Mouse (Mus musculus) ES-E14 (cell line): ENCODE measurements around the gene Dusp13. TPM values are rescaled to one million over a fixed set of nuclear protein-coding genes. Genes with fewer than 3 reads are reported as not detected.

Experiments
- DNase-seq: peaks from one replicate; pipeline ENCODE4 v3.0.0-alpha.2; 2013; ENCODE audit warnings: low read depth, low spot score
- H3K27ac ChIP-seq: 2 replicates; pipeline ENCODE4 v1.5.1; 2012; ENCODE audit warnings: low read depth, mild to moderate bottlenecking, low read length, moderate library complexity, mixed read lengths; ENCODE audit not compliant: poor library complexity, insufficient read depth, severe bottlenecking
- H3K36me3 ChIP-seq: 2 replicates; pipeline ENCODE4 v1.6.1; 2012; ENCODE audit warnings: mild to moderate bottlenecking, low read length, moderate library complexity, mixed read lengths; ENCODE audit not compliant: control insufficient read depth, poor library complexity, insufficient read depth, severe bottlenecking
- H3K4me1 ChIP-seq, 2 experiments: fragments of 150-350 bp in 1 of 2; sonication (generic) in 1 of 2; 2 replicates each; pipeline ENCODE4 v1.6.1; 2012; ENCODE audit warnings: low read length in 2 of 2, mild to moderate bottlenecking in 1 of 2, mixed read lengths in 1 of 2; ENCODE audit not compliant: control insufficient read depth in 2 of 2, insufficient read depth in 2 of 2, poor library complexity in 1 of 2
- H3K4me3 ChIP-seq, 2 experiments: fragments of 150-350 bp in 1 of 2; sonication (generic) in 1 of 2; 2 replicates each; pipeline ENCODE4 v1.5.1; 2012; ENCODE audit warnings: low read length in 2 of 2, low read depth in 1 of 2, mild to moderate bottlenecking in 1 of 2, mixed read lengths in 1 of 2; ENCODE audit not compliant: insufficient read depth in 1 of 2, poor library complexity in 1 of 2, severe bottlenecking in 1 of 2
- H3K9ac ChIP-seq: 2 replicates; pipeline ENCODE4 v1.6.1; 2012; ENCODE audit warnings: low read depth, mild to moderate bottlenecking, low read length, mixed read lengths; ENCODE audit not compliant: poor library complexity, insufficient read depth, severe bottlenecking
- H3K9me3 ChIP-seq: fragments of 150-350 bp; sonication (generic); 2 replicates; pipeline ENCODE4 v1.6.1; 2012; ENCODE audit warnings: low read depth, mild to moderate bottlenecking, low read length; ENCODE audit not compliant: control insufficient read depth, insufficient read depth
- CHD2 ChIP-seq: IDR thresholded peaks from 2 replicates; pipeline ENCODE4 v1.6.1; 2014; ENCODE audit warnings: mild to moderate bottlenecking, low read depth, low read length, inconsistent platforms
- HCFC1 ChIP-seq: IDR thresholded peaks from 2 replicates; pipeline ENCODE4 v1.6.1; 2012; ENCODE audit warnings: low read length, inconsistent platforms, borderline replicate concordance; ENCODE audit not compliant: insufficient read depth
- MAFK ChIP-seq: IDR thresholded peaks from 2 replicates; pipeline ENCODE4 v1.6.1; 2014; ENCODE audit warnings: mild to moderate bottlenecking, low read depth, low read length, inconsistent platforms; ENCODE audit not compliant: insufficient read depth
- ZC3H11A ChIP-seq: IDR thresholded peaks from 2 replicates; pipeline ENCODE4 v1.6.1; 2012; ENCODE audit warnings: low read depth, mild to moderate bottlenecking, inconsistent platforms, low read length, borderline replicate concordance
- ZNF384 ChIP-seq: IDR thresholded peaks from 2 replicates; pipeline ENCODE4 v1.6.1; 2012; ENCODE audit warnings: low read depth, low read length, inconsistent platforms
- in situ Hi-C, 2 experiments: fragments of 600-800 bp; cut with MboI; formaldehyde crosslinking; loops; one replicate each; pipeline ENCODE4 v1.15.1; 2025; ENCODE audit warnings: low sequenced_read_pairs in 2 of 2, inconsistent platforms in 1 of 2; ENCODE audit not compliant: unreplicated experiment in 2 of 2
- total RNA-seq: library from RNA; depleted of rRNA; stranded (reverse); fragments of 300-350 nt; gene quantifications from 2 replicates; pipeline ENCODE4 v1.2.3, GENCODE M21; 2012

The Dusp13 gene
- total RNA-seq, 1 experiment = 1.2 TPM

DNA sequence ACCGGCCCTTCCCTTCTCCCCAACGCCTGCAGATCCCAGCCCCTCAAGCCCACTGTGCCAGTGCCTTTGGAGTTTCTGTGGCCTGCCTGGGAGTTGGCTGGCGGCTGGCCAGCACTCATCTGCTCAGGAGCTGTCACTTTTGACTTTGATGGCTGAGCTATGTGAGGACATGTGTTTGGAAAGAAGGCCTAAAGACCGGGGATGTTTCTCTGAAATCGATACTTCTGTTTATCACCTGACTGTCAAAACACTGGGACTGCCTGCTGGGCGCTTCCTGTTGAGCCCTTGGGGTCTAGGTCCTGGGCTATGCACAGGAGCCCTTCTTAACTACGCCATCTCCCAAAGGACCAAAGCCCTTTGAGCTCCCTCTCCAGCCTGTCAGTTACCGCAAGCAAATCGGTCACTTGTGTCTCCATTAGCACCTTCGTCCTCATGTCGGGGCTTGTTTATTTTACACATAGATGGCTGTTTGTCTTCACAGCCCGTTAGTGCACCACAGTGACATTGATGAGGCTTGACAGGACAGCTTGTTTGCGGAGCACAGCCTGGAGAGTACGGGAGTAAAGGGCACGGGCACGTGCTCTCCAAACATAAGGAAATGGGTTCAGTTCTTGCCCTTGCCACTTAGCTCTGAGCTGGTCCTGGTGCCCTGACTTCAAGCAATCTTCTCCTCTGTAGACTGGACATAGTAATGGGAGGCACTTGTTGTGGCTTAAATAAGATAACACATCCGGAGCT lies 31.2 kb downstream of the Dusp13 start:
- no peak for TF ChIP-seq ZC3H11A
- TF ChIP-seq CHD2 = no peak
- no peak for TF ChIP-seq HCFC1
- no peak for TF ChIP-seq ZNF384
- TF ChIP-seq MAFK = no peak
- Histone ChIP-seq H3K9ac (no peak overlapping the region), H3K4me1 (no peaks in the 10 kb centered on the region), H3K27ac (no peak overlapping the region), H3K9me3 (no peaks in the 10 kb centered on the region), H3K4me3 (no peak overlapping the region), H3K36me3 (no peaks in the 10 kb centered on the region)
- in situ Hi-C loops = no loop called here
- DNase-seq = no peak

DNA sequence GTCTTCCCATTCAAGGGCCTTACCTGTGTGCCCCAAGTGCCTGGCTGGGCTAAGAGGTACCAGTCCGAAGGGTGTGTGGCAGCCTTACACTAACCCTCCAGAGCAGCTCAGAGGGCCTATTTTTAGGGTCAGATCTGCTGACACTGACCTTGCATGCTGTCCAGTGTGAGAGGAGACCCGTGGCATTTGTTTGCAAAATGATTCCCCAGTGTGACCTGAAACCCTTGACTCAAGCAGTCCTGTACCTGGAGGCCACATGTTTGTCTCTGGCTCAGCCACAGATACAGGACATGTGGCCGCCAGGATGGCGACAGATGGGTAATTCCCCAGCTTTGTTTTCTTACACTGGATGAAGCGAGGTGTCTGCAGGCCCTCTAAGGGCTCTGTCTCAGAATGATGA lies 36.5 kb downstream of the Dusp13 start, which contains the start of gene Dupd1:
Gene Dupd1 (minus strand): TSS at position 91 of the 400 bp plus-strand sequence.
- H3K4me3 ChIP-seq = no peak within 1 kb of the TSS
- no peaks in the 10 kb centered on the region for H3K9me3 ChIP-seq
- no peaks in the 10 kb centered on the region for H3K4me1 ChIP-seq
- no peak within 1 kb of the TSS for H3K9ac ChIP-seq
- H3K27ac ChIP-seq = no peak within 1 kb of the TSS
- DNase-seq = no peak
- in situ Hi-C loops = no loop called here
- no peak for TF ChIP-seq ZNF384
- no peak for TF ChIP-seq CHD2
- H3K36me3 ChIP-seq = no peaks in the 10 kb centered on the region

DNA sequence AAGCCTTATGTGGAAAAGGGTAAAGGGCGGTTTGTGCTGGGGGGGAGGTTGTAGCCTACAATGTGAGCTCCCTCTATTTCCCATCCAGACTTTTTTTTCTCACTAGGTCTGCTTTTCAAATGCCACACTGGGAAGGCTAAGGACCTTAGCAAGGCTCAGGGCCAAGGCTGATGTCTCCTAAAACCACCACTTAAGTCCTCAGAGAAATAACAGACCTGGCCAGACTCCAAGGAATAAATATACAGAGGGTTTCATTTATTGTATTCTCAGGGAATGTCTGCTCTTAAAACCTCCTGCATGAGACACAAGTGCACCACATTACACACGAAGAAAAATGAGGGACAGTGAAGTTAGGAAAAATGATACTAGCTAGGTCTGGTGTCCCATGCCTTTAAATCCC lies 39.8 kb downstream of the Dusp13 start:
- Histone ChIP-seq H3K4me1 (no peaks in the 10 kb centered on the region), H3K27ac (no peak overlapping the region), H3K9me3 (no peaks in the 10 kb centered on the region), H3K9ac (no peak overlapping the region), H3K36me3 (no peaks in the 10 kb centered on the region), H3K4me3 (no peak overlapping the region)
- no peak for TF ChIP-seq ZC3H11A
- no peak for TF ChIP-seq HCFC1
- DNase-seq = no peak
- in situ Hi-C loops = no loop called here

DNA sequence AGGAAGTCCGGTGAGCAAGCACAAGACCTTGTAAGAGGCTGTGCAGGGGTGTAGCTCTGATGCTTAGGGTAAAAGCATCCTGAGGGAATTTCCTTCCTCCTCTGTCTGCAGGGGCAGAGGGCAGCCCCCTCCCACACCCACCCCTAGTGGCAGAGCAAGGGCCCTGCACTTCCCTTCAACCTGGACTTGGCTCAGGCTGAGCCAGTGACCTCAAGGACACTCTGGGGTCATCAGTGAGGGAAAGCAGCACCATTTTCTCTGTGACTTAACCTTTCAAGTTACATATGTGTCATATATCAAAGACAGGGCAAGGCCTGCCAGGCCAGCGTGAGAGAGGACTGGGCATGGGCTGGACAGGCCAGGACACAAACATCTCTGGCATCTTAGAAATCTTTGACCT lies 41.4 kb downstream of the Dusp13 start:
- no peak overlapping the region for H3K27ac ChIP-seq
- no peak for DNase-seq
- in situ Hi-C loops = no loop called here

More for the DNA sequence above, 41.4 kb downstream of the Dusp13 start:
- H3K4me1 ChIP-seq = no peaks in the 10 kb centered on the region
- no peaks in the 10 kb centered on the region for H3K9me3 ChIP-seq
- no peaks in the 10 kb centered on the region for H3K36me3 ChIP-seq
- TF ChIP-seq MAFK (no peak), ZNF384 (no peak), HCFC1 (no peak), CHD2 (no peak), ZC3H11A (no peak)
- no peak overlapping the region for H3K9ac ChIP-seq
- no peak overlapping the region for H3K4me3 ChIP-seq
